Mouse (Mus musculus): Measurements from ENCODE around the gene Stk10.

DNA sequence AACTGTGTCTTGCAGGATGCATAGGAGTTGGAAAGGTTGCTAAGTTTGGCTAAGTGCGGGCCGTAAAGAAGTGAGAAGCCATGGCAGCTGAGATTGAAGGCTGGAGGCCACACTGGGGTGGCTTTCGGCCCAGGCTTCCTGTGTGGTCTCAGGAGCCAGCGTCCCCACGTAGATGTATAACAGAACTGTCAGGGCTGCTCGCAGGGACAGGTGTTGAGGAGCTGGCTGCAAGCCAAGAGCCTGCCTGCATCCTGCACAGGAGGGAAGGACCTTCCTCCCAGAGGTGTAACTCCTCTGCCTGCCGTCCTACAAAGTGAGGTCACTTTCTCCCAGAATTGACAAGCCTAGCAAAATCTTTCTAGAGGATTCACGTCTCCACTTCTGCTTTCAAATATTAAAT, 25.6 kb downstream of the Stk10 start:
- TF ChIP-seq POLR2A (IDR thresholded peaks at IDR 0.05; ENCODE audit: borderline replicate concordance, extremely low read depth, insufficient read depth, insufficient read length, poor library complexity, severe bottlenecking) (no peak), CTCF (IDR thresholded peaks at IDR 0.05; ENCODE audit: borderline replicate concordance, extremely low read depth, insufficient read depth, insufficient read length) (no peak)

Data from brain, embryonic 14.5 days (tissue).